ENCODE assay signal across 16 mouse cellular contexts in genomic region chr2:167859575-167859974, GRCm38 (mm10).
DNase-seq lines count a peak whose midpoint lies in the region; ATAC-seq and TF ChIP-seq lines count a peak whose summit lies in the region.
"Had no signal": no experiment of that assay in that cellular context is flagged by ENCODE, and none has a peak within 500 bp of the region (broad histone marks: within the 10 kb centered on the region; RNA-seq: fewer than 3 reads in every experiment).

No protein-coding gene starts in this region.

- no peaks in the 10 kb centered on the region for H3K36me3 ChIP-seq in lung, embryonic 16.5 days (ENCODE audit: control insufficient read depth, insufficient read depth, low read length)
- H3K36me3 ChIP-seq: G1E had no signal

- no peak overlapping the region for H3K4me2 ChIP-seq in lung, embryonic 16.5 days (ENCODE audit: low read depth, low read length)

- H3K27ac ChIP-seq in gastrocnemius, adult 2 months: peak overlapping the region; percentile 95
- H3K27ac ChIP-seq in lung, embryonic 16.5 days (ENCODE audit: low read length): peak overlapping the region; percentile 92; the same call in 1 of the 2 replicates

- H3K9ac ChIP-seq in lung, embryonic 16.5 days (ENCODE audit: low read length): no peak overlapping the region
- H3K9ac ChIP-seq: forebrain, postnatal 0 days had no signal

- peaks cover 41% of the 10 kb centered on the region for H3K4me1 ChIP-seq in lung, embryonic 16.5 days (replicated peaks; ENCODE audit: control insufficient read depth, insufficient read depth, low read length)

- ATAC-seq in lung, embryonic 16.5 days (ENCODE audit: low read depth): no peak
- ATAC-seq in inflammation-experienced regulatory T-cells, adult 6 months: peak; percentile 64

- no peaks in the 10 kb centered on the region for H3K9me3 ChIP-seq in lung, embryonic 16.5 days (ENCODE audit: control insufficient read depth, low read length)
- H3K9me3 ChIP-seq: G1E had no signal

- no peak overlapping the region for H3K4me3 ChIP-seq in gastrocnemius, adult 2 months
- no peak overlapping the region for H3K4me3 ChIP-seq in lung, embryonic 16.5 days (ENCODE audit: low read length)

- TF ChIP-seq CTCF in gastrocnemius, adult 2 months (IDR thresholded peaks at IDR 0.05): no peak

- H3K27me3 ChIP-seq in lung, embryonic 16.5 days (ENCODE audit: control insufficient read depth, insufficient read depth, low read depth, low read length): no peaks in the 10 kb centered on the region

- intact Hi-C loops in gastrocnemius, adult 2 months (cut with DNase I): no loop called here
- intact Hi-C loops in gastrocnemius, postnatal 36 days (cut with DNase I): no loop called here

- DNase-seq in gastrocnemius, adult 2 months: no peak
- no peak for DNase-seq in gastrocnemius, postnatal 36 days
- no peak for DNase-seq in lung, postnatal 25 days (ENCODE audit: low spot score)
- peak; percentile 11 to 22 for DNase-seq in thymus, postnatal 36 days
- DNase-seq in cerebellum, postnatal 10 days: no peak
- no peak for DNase-seq in kidney, postnatal 10 days
- DNase-seq: cerebellum, adult 8-10 months; forebrain, postnatal 0 days; gastrocnemius, postnatal 25 days; heart, postnatal 10 days; kidney, postnatal 36 days; liver; right cerebral cortex, postnatal 25 days had no signal

- 36% methylated on average over 10 of the region's 10 CpGs for WGBS in lung, embryonic 16.5 days

Comparison
In these comparisons a context has a peak if more than half of its experiments do, and no peak if none do; other contexts are left out.
1. DNase-seq: peak in thymus, postnatal 36 days (2 of 2); none in gastrocnemius, adult 2 months (single experiment), gastrocnemius, postnatal 36 days (0 of 2), lung, postnatal 25 days (single experiment), cerebellum, postnatal 10 days (0 of 2) and kidney, postnatal 10 days (single experiment).